Mouse (Mus musculus) splenic B cell, adult 2 months (primary cell): ENCODE measurements around the gene 1700028J19Rik.

Source experiments
- DNase-seq: peaks from one replicate; pipeline ENCODE4 v3.0.0-alpha.2; 2011; ENCODE audit warnings: low read depth, low spot score
- H3K27me3 ChIP-seq: 2 replicates; pipeline ENCODE4 v1.6.1; 2012; ENCODE audit warnings: mild to moderate bottlenecking, low read length, moderate library complexity, mixed read lengths; ENCODE audit not compliant: control insufficient read depth, poor library complexity, insufficient read depth, severe bottlenecking
- H3K36me3 ChIP-seq: 2 replicates; pipeline ENCODE4 v1.6.1; 2012; ENCODE audit warnings: mild to moderate bottlenecking, low read length, moderate library complexity, mixed read lengths; ENCODE audit not compliant: control insufficient read depth, poor library complexity, insufficient read depth, severe bottlenecking

The 1700028J19Rik gene

DNA sequence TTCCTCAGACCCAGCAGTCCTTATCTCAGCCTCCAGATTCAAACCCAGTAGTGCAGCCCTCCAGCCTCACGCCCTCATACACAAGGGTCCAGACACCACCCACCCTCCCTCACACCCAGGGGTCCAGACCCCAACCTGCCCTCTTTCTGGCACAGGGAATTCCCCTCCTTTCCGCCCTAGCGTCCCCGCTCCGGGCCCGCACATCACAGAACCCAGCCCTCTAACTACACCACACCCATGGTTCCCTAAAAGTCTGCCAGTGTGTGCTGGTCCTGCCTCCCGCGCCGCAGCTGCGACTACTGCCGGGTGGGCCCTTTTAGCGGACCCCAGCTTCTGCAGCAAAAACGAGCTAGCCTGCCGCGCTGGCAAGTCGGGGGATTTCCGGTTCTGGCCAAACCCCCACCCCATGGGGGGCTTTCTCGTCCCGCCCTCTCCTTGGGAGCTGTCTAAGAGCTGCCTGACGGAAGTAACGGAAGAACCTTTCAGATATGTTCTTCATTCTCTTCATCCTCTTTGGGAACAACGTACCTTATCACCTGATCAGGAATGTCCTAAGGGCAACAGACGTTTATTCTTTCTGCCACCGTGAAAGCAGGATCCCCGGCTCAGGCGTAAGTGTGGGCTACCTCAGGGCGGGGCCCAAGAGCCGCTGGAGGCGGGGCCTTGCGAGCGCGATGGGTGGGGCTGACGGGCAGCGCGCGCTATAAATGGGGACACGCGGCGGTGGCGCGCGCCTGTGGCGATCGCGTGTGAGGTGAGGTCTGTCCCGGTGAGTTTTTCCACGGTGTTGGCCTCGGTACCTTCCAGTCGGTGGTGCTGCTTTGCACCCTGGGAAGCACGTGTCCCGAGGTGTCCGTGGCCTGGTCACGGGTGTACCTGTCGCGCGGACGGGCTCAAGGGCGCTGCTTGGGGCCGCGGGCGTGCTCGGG, at the start of gene 1700028J19Rik, which contains the start of gene 2410002F23Rik:
1700028J19Rik (minus strand) TSS at position 641 of the 929 bp plus-strand sequence.
2410002F23Rik (plus strand) TSS at position 668 of the 929 bp plus-strand sequence.
- peak; percentile 92 for DNase-seq
- Histone ChIP-seq H3K27me3 (no peaks in the 10 kb centered on the region), H3K36me3 (peaks cover 3% of the 10 kb centered on the region)

DNA sequence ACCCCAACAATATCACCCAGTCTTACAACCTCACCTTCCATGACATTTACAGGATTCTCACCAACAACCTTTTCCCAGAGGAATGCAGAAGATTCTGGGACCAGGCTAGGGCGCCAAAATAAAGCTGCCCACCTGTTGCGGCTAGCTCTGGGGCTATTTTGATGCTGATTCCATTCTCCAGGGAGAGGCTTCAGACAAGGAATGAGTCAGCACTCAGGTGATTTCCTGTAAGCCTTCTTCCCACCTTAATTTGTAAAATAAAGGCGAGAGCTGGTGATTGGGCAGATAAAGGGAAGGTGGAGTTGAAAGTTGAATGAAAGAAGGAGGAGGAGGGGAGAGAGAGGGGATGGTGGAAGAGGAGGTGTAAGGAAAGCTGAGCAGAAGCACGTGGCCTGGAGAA, 44.9 kb upstream of the 1700028J19Rik start:
- no peaks in the 10 kb centered on the region; the same call in none of the 2 replicates for H3K27me3 ChIP-seq
- no peaks in the 10 kb centered on the region for H3K36me3 ChIP-seq
- no peak for DNase-seq

DNA sequence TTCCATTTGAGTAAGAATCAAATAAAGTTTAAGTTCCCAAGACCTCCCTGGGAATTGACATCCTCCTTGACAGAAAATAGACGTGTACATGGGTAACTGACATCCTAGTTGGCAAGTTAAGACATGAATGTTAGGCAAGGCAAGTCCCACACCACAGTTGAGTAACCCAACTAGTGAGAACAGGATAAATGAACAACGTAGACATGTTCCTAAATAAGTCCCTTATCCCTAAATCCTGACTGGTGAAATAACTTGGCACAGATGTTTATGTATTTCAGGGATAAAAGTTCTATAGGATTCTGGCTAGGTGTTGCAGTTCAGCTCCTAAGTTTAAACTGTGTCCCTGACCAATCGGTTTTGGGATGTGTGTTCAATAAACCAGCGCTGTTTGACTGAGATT, 44.5 kb upstream of the 1700028J19Rik start:
- Histone ChIP-seq H3K36me3 (no peaks in the 10 kb centered on the region), H3K27me3 (no peaks in the 10 kb centered on the region; the same call in none of the 2 replicates)
- no peak for DNase-seq

DNA sequence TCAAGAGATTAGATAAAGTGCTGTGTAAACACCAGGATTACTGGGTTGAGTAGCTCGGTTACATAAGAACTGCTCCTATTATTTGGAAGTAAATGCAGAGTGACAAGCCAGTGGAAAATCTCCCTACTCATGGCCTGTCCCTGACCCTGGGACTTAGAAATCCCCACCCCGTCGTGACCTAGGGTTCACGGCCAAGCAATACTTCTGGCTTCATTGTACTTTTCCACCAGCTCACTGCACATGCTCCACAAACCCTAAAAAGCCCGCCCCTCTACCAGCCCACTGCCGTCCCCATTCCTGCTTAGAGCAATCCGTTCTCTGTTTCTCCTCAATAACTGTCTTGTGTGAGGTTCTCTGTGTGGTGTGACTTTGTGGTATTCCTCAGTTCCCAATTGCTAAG, 41.3 kb upstream of the 1700028J19Rik start:
- H3K27me3 ChIP-seq = no peaks in the 10 kb centered on the region; the same call in 1 of the 2 replicates
- no peak for DNase-seq
- no peaks in the 10 kb centered on the region for H3K36me3 ChIP-seq

DNA sequence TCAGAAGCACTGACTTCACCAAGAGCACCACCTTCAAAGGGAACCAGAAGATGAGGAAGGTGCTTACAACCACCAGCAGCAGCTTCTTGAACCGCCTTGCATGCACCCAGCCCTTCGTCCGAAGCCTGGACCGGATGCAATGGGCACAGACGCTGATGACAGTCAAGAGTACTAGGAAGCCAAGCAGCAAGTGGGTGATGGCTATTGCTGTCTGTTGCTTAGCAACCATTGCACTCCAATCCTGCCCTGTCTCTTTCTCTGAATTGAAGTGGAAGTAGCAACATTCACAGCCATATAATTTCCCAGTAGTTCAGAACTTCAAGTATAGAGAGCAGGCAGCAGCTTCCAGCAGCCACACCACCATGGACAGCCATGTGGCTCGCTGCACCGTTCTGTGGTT, 35.1 kb upstream of the 1700028J19Rik start:
- H3K27me3 ChIP-seq = no peaks in the 10 kb centered on the region; the same call in 1 of the 2 replicates
- H3K36me3 ChIP-seq = no peaks in the 10 kb centered on the region
- no peak for DNase-seq

DNA sequence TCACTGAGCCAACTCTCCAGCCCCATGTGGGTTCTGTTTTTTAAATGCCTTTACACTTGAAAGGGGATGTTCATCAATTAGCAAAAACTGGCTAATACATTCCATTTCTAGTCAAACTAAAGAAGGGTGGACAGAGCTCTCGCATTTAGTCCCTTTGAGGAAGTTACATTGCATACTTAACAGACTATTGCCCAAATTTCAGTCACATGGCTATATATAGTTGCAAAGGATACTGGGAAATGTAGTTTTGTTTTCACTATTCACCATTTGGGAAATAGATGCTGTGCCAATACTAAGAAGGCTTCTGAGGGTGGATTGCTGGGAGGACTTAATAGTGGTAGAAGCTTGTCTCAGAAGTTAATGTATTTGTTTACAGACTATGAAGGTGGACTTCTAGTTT, 34.5 kb upstream of the 1700028J19Rik start:
- no peaks in the 10 kb centered on the region; the same call in 1 of the 2 replicates for H3K27me3 ChIP-seq
- no peaks in the 10 kb centered on the region for H3K36me3 ChIP-seq
- peak; percentile 36 for DNase-seq

DNA sequence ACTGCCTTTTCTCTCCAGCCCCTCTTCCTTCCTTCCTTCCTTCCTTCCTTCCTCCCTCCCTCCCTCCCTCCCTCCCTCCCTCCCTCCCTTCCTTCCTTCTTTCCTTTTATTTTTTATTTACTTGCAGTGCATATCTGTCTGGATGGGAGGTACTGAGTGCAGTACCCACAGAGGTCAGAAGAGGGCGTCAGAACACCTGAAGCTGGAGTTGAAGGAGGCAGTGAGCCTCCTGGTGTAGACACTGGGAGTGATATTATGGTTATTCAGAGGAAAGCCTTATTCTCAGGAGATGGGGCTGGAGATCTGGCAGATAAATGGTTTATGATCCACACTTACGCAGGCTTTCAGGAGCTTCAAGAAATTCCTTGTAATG, 30.7 kb upstream of the 1700028J19Rik start:
- no peaks in the 10 kb centered on the region; the same call in 1 of the 2 replicates for H3K27me3 ChIP-seq
- peak; percentile 83 for DNase-seq
- H3K36me3 ChIP-seq = no peaks in the 10 kb centered on the region

DNA sequence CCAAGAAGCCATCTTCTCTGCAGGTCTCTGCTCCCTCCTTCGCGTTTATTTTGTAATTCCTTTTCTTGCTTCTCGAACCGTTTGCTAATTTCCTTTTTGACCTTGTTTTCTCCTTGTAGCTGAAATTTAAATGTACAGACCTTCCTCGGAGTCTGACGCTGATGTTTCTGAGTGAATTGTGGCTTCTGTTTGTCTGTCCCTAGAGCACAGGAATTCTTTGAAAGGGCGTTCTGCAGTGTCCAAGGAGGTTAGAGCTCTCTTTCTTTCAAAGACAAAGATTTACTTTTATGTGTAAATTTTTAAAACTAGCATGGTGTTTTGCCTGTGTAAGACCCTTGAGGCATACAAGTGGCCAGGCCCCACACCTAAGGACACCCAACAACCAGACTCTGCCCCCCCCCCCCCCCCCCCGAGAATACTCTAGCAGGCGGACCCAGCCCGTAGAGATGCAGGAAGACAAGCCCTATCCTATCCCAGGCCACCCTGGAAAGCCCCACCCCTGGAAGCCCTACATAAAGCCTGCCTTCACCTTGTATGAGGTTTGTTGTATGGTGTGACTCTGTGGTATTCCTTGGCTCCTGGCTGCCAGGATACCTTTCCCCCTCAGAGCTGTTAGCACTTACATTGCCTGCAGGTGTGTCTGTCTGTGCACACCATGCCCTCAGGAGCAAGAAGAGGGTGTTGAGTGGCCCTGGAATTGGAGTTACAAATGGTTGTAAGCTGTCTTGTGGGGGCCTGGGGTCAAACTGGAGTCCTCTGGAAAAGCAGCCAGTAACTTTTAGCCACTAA, 30.2 kb upstream of the 1700028J19Rik start:
- no peak for DNase-seq
- no peaks in the 10 kb centered on the region; the same call in 1 of the 2 replicates for H3K27me3 ChIP-seq
- H3K36me3 ChIP-seq = no peaks in the 10 kb centered on the region

DNA sequence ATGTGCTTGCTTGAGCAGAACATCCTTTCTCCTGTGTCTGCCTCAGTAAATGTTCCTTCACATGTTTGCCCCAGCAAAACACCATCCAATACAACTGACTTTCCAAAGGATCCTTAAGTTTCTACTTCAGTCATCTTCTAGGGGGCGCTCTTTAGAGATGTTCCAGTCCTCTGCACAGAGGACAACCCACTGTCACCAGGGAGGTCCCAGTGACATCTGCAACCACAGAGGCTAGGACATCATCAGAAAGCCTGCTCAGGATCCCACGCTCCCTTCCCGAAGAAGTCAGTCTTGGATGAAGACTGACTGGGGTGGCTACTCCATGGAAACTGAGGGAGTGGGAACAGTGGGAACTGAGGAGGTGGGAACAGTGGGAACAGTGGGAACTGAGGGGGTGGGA, 29.1 kb upstream of the 1700028J19Rik start:
- DNase-seq = peak; percentile 18
- Histone ChIP-seq H3K27me3 (no peaks in the 10 kb centered on the region; the same call in 1 of the 2 replicates), H3K36me3 (no peaks in the 10 kb centered on the region)

DNA sequence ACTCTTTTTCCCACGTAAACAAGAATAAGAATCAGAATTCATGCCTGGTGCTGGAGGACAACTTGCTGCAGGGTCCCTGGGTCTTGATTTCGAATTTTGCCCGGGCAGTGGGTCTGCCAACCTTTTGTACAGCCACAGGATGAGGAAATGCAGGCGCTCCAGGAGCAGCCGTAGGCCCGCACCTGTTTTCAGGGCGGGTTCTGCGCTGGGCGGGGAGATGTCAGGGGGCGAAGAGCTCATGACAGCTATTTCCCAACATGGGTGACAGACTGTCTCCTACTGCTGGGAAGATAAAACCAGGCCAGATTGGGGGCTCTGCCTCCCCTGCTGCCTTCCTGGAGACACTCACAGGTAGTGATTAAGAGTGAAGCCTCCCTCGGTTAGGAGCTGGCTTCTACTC, 27.6 kb upstream of the 1700028J19Rik start:
- no peaks in the 10 kb centered on the region; the same call in 1 of the 2 replicates for H3K27me3 ChIP-seq
- DNase-seq = no peak
- no peaks in the 10 kb centered on the region for H3K36me3 ChIP-seq

DNA sequence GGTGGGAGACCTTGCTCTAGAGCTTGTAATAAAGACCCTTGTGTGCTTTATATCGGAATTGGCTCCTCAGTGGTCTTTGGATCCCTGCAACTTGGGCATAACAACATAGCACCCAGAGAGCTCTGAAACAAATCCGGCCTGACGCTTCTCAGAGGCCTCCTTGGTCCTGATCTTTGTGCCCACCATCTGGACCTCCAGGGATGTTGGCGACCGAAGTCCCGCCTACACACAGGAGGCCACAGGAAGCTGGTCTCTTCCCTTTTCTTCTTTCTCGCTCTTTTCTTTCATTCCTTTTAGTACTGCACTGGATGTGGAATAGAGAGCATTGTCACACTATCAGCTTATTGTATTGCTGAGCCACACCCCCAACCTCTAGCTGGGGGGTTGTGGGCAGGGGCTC, 27.0 kb upstream of the 1700028J19Rik start:
- Histone ChIP-seq H3K36me3 (no peaks in the 10 kb centered on the region), H3K27me3 (no peaks in the 10 kb centered on the region; the same call in 1 of the 2 replicates)

DNA sequence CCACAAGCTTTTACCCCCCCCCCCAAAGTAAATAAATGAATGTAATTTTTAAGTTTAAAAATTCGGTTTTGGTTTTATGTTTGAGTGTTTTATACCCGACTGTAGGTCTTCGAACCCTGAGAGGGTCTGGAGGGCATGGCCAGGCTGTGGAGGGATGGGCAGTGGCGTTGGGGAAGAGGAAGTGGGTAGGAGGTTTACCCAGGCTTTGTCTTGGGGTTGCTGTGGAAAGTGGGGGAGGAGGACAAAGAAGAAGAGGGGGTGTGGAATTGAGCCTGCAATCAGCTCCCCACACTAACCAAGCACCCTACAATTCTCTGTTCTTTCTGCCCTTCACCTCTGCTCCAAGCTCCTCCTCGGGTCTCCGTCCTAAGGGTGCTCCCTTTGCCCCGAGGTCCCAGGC, 26.1 kb upstream of the 1700028J19Rik start:
- no peak for DNase-seq
- no peaks in the 10 kb centered on the region for H3K36me3 ChIP-seq
- H3K27me3 ChIP-seq = no peaks in the 10 kb centered on the region

More for the DNA sequence above, 27.0 kb upstream of the 1700028J19Rik start:
- DNase-seq = no peak

DNA sequence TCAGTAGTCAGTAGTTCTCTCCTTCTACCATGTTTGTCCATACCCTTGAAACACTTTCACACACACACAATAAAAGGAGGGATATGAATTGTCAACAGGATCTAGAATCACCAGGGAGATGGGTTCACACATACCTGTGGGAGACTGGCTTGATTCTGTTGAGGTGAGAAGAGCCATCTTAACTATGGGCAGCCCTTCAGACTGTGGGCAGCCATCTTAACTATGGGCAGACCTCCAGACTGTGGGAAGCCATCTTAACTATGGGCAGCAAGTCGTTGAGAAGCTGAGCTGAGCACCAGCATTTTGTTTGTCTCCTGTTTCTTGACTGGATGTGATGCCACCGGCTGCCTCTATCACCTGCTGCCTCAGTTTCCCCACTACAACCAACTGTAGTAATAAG, 24.8 kb upstream of the 1700028J19Rik start:
- DNase-seq = peak; percentile 39
- Histone ChIP-seq H3K36me3 (no peaks in the 10 kb centered on the region), H3K27me3 (no peaks in the 10 kb centered on the region)

DNA sequence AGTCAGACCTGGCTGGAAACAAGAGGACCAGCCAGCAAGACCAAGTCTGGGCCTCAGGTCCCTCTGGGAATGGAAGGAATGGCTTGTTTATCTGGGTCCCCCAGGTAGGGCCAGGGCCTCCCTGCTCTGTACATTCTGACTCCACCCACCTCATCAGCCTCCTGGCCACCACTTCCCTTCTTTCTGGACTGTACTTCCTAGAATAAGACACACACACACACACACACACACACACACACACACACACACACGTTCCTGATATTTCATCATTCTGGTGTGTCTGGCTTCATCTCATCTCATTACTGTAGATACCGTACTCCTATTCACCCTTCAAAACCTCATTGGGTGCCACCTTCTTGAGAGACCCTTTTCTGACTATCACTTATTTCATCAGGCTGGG, 22.9 kb upstream of the 1700028J19Rik start:
- DNase-seq = no peak
- Histone ChIP-seq H3K36me3 (no peaks in the 10 kb centered on the region), H3K27me3 (no peaks in the 10 kb centered on the region)

DNA sequence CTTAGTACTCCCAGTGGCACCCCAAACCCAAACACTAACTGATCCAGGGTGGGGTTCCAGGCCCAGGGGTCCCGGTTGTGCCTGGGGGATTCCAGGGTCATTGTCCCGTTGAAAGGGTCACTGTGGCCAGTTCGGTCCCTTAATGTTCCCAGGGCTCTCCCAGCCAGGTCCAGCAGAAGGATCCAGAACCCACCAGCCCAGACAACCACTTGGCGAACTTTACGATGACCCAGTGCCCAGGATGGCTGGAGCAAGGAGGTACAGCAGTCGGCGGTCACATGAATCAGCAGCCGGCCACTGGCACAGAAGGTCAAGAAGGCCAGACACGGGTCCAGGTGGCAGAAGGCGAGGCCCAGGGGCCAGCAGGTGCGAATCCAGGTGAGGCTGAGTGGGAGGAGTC, 21.6 kb upstream of the 1700028J19Rik start:
- no peaks in the 10 kb centered on the region for H3K36me3 ChIP-seq
- no peak for DNase-seq
- H3K27me3 ChIP-seq = no peaks in the 10 kb centered on the region
